Mouse (Mus musculus): Measurements from ENCODE around the gene Ndufv3.

DNA sequence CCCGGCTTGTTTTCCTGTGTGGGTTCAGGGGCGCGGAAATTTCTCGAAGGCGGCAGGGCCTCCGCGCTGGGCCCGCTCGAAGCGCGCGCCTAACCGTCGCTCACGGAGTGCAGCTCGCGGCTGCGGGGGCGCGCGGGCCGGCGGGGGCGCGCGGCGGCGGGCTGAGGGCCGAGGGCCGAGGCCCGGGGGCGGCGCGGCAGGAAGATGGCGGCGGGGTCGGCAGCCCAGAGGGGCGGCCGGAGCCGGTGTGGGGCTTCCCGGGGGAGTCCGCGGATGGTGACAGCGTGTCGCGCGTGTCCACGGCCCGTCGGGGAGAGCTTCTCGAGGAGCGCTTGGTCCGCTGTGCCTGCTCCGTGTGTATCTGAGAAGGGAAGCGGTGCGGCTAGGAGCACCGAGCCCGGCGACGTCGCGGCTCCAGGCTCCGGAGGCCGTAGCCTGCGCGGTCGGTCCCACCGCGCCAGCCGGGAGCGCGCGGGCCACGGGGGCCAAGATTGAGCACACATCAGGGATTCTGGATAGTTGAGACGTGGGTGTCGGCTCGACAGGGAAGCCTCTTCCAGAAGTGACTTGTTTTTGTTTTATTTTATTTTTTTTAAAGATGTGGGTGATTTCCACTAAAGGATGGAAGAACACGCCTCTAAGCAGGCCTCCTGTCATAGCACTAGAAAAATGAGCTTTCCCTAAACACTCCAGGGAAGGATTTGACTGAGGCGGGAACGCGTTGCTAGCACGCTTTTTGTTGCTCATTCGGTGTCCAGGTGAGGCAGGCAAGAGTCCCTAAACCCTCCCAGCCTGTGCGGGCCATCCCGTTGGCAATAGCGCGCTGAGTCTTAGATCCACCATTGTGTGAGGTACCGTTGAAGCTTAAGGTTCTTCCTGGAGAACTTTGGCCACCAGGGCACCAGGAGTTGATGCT, 45.5 kb downstream of the Ndufv3 start:
- TF ChIP-seq GATA1 (IDR thresholded peaks at IDR 0.05; ENCODE audit: low read length) = no peak
- no peak for TF ChIP-seq TAL1 (IDR thresholded peaks at IDR 0.05; ENCODE audit: low read length)
